Mouse (Mus musculus) CH12.LX (cell line): Measurements from ENCODE around the gene Tspan32. TPM values are rescaled to one million over a fixed set of nuclear protein-coding genes. Genes with fewer than 3 reads are reported as not detected.

Experiments used
- DNase-seq: peaks from one replicate; pipeline ENCODE4 v3.0.0-alpha.2; 2013; ENCODE audit errors: extremely low read depth
- H3K27ac ChIP-seq: 2 replicates; pipeline ENCODE4 v1.5.1; 2012; ENCODE audit warnings: low read depth, mild to moderate bottlenecking, control low read depth, moderate library complexity; ENCODE audit not compliant: insufficient read depth
- H3K27me3 ChIP-seq: replicated peaks from 2 replicates; pipeline ENCODE3; 2012; ENCODE audit warnings: inconsistent platforms
- H3K36me3 ChIP-seq, 2 experiments: replicated peaks in 1 of 2; 2 replicates each; pipeline versions ENCODE3 to v1.6.1; 2012; ENCODE audit warnings: inconsistent platforms in 1 of 2, low read length in 1 of 2, mild to moderate bottlenecking in 1 of 2, mixed read lengths in 1 of 2, moderate library complexity in 1 of 2; ENCODE audit not compliant: control insufficient read depth in 1 of 2, insufficient read depth in 1 of 2
- H3K4me1 ChIP-seq, 2 experiments: 2 replicates each; pipeline ENCODE4 v1.6.1; 2012; ENCODE audit warnings: inconsistent platforms in 1 of 2, moderate library complexity in 1 of 2; ENCODE audit not compliant: insufficient read depth in 2 of 2, control insufficient read depth in 1 of 2
- H3K4me2 ChIP-seq: 2 replicates; pipeline ENCODE4 v1.6.1; 2012; ENCODE audit warnings: low read depth, mild to moderate bottlenecking, control low read depth; ENCODE audit not compliant: poor library complexity, insufficient read depth, severe bottlenecking
- H3K4me3 ChIP-seq, 3 experiments: fragments of 150-350 bp in 1 of 3; sonication (generic) in 1 of 3; replicated peaks in 1 of 3; 2 replicates each; pipeline versions ENCODE3 to v1.5.1; 2011 to 2012; ENCODE audit warnings: low read depth in 2 of 3, low read length in 2 of 3, mild to moderate bottlenecking in 2 of 3, moderate library complexity in 2 of 3, control low read depth in 1 of 3, improper control_type of control experiment in 1 of 3, inconsistent platforms in 1 of 3, mixed read lengths in 1 of 3; ENCODE audit not compliant: poor library complexity in 1 of 3
- H3K79me2 ChIP-seq: replicated peaks from 2 replicates; pipeline ENCODE4 v1.6.1; 2012; ENCODE audit warnings: mild to moderate bottlenecking, moderate library complexity; ENCODE audit not compliant: control insufficient read depth, poor library complexity, insufficient read depth, severe bottlenecking; ENCODE audit errors: extremely low read depth
- H3K9ac ChIP-seq: 2 replicates; pipeline ENCODE4 v1.6.1; 2012; ENCODE audit warnings: low read depth, mild to moderate bottlenecking, control low read depth, moderate library complexity; ENCODE audit not compliant: insufficient read depth
- H3K9me3 ChIP-seq: replicated peaks from 2 replicates; pipeline ENCODE3; 2012; ENCODE audit warnings: low read length, inconsistent platforms, mixed read lengths
- BHLHE40 ChIP-seq: IDR thresholded peaks from 2 replicates; pipeline ENCODE4 v1.6.1; 2011; ENCODE audit warnings: mild to moderate bottlenecking, low read depth, low read length, improper control_type of control experiment
- CTCF ChIP-seq, 2 experiments: IDR thresholded peaks in 1 of 2; conservative IDR thresholded peaks in 1 of 2; 2 replicates each; pipeline ENCODE4 v1.5.1; 2011 to 2012; ENCODE audit warnings: low read depth in 2 of 2, low read length in 2 of 2, improper control_type of control experiment in 1 of 2, inconsistent platforms in 1 of 2, mild to moderate bottlenecking in 1 of 2, moderate library complexity in 1 of 2
- EP300 ChIP-seq: IDR thresholded peaks from 2 replicates; pipeline ENCODE4 v1.6.1; 2011; ENCODE audit warnings: low read length, improper control_type of control experiment
- ETS1 ChIP-seq: conservative IDR thresholded peaks from 2 replicates; pipeline ENCODE4 v1.6.1; 2012; ENCODE audit warnings: low read depth, mild to moderate bottlenecking, inconsistent platforms, low read length, improper control_type of control experiment, moderate library complexity
- HCFC1 ChIP-seq: IDR thresholded peaks from 2 replicates; pipeline ENCODE4 v1.6.1; 2012; ENCODE audit warnings: low read depth, mild to moderate bottlenecking, inconsistent platforms, low read length, improper control_type of control experiment
- JUN ChIP-seq: IDR thresholded peaks from 2 replicates; pipeline ENCODE4 v1.6.1; 2011; ENCODE audit warnings: low read depth, mild to moderate bottlenecking, low read length, improper control_type of control experiment, moderate library complexity; ENCODE audit not compliant: insufficient read depth
- JUND ChIP-seq: conservative IDR thresholded peaks from 2 replicates; pipeline ENCODE4 v1.6.1; 2011; ENCODE audit warnings: low read depth, low read length, improper control_type of control experiment
- KAT2A ChIP-seq: IDR thresholded peaks from 2 replicates; pipeline ENCODE4 v1.6.1; 2012; ENCODE audit warnings: low read length, improper control_type of control experiment, inconsistent platforms; ENCODE audit not compliant: insufficient replicate concordance
- MAX ChIP-seq: IDR thresholded peaks from 2 replicates; pipeline ENCODE4 v1.6.1; 2011; ENCODE audit warnings: low read length, improper control_type of control experiment
- MAZ ChIP-seq: IDR thresholded peaks from 2 replicates; pipeline ENCODE4 v1.6.1; 2012; ENCODE audit warnings: low read depth, mild to moderate bottlenecking, inconsistent platforms, low read length, improper control_type of control experiment, moderate library complexity
- MXI1 ChIP-seq: IDR thresholded peaks from 2 replicates; pipeline ENCODE4 v1.6.1; 2011; ENCODE audit warnings: mild to moderate bottlenecking, low read depth, low read length, improper control_type of control experiment
- MYC ChIP-seq: IDR thresholded peaks from 2 replicates; pipeline ENCODE4 v1.6.1; 2011; ENCODE audit warnings: low read depth, mild to moderate bottlenecking, improper control_type of control experiment, low read length
- PAX5 ChIP-seq: IDR thresholded peaks from 2 replicates; pipeline ENCODE4 v1.6.1; 2012; ENCODE audit warnings: low read length, inconsistent platforms, mixed read lengths
- POLR2A ChIP-seq: IDR thresholded peaks from 2 replicates; pipeline ENCODE4 v1.6.1; 2011; ENCODE audit warnings: low read depth, mild to moderate bottlenecking, improper control_type of control experiment, low read length
- RCOR1 ChIP-seq: conservative IDR thresholded peaks from 2 replicates; pipeline ENCODE4 v1.6.1; 2012; ENCODE audit warnings: low read depth, mild to moderate bottlenecking, inconsistent platforms, low read length, improper control_type of control experiment
- SIN3A ChIP-seq: IDR thresholded peaks from 2 replicates; pipeline ENCODE4 v1.6.1; 2012; ENCODE audit warnings: low read length, improper control_type of control experiment, inconsistent platforms
- SMC3 ChIP-seq: IDR thresholded peaks from 2 replicates; pipeline ENCODE4 v1.6.1; 2011; ENCODE audit warnings: low read depth, low read length, improper control_type of control experiment
- TBP ChIP-seq: conservative IDR thresholded peaks from 2 replicates; pipeline ENCODE4 v1.6.1; 2011; ENCODE audit warnings: low read depth, low read length, improper control_type of control experiment
- TCF12 ChIP-seq: IDR thresholded peaks from 2 replicates; pipeline ENCODE4 v1.6.1; 2014; ENCODE audit warnings: low read depth, mild to moderate bottlenecking, inconsistent platforms, low read length, improper control_type of control experiment
- USF1 ChIP-seq: IDR thresholded peaks from 2 replicates; pipeline ENCODE4 v1.6.1; 2014; ENCODE audit warnings: low read depth, mild to moderate bottlenecking, inconsistent platforms, low read length, improper control_type of control experiment
- USF2 ChIP-seq: conservative IDR thresholded peaks from 2 replicates; pipeline ENCODE4 v1.6.1; 2011; ENCODE audit warnings: low read depth, low read length, improper control_type of control experiment
- ZC3H11A ChIP-seq: IDR thresholded peaks from 2 replicates; pipeline ENCODE4 v1.6.1; 2012; ENCODE audit warnings: low read depth, mild to moderate bottlenecking, inconsistent platforms, low read length, improper control_type of control experiment
- ZMIZ1 ChIP-seq: IDR thresholded peaks from 2 replicates; pipeline ENCODE4 v1.6.1; 2012; ENCODE audit warnings: low read depth, mild to moderate bottlenecking, inconsistent platforms, low read length, improper control_type of control experiment
- dilution Hi-C: fragments of 300-500 bp; cut with MboI; formaldehyde crosslinking; loops from 2 replicates; pipeline ENCODE4 v1.14.3; 2020; ENCODE audit warnings: low sequenced_read_pairs; ENCODE audit not compliant: extremely low pct_unique_long_range_greater_than_20kb, extremely low pct_ligation_motif_present
- in situ Hi-C: fragments of 300-500 bp; cut with MboI; formaldehyde crosslinking; loops from 3 replicates; pipeline ENCODE4 v1.14.3; 2019; ENCODE audit warnings: low sequenced_read_pairs, low pct_ligation_motif_present, low pct_unique_long_range_greater_than_20kb, mixed read lengths
- polyA plus RNA-seq: library from polyadenylated mRNA; unstranded; fragments of >175 nt; gene quantifications from 2 replicates; pipeline ENCODE4 v1.2.1, GENCODE M21; 2012; ENCODE audit warnings: low read depth; ENCODE audit not compliant: insufficient read length
- total RNA-seq, 2 experiments: library from RNA; depleted of rRNA; stranded (reverse); fragments of 300-350 nt in 1 of 2; fragments of >200 nt in 1 of 2; gene quantifications; 2 replicates each; pipeline ENCODE4 v1.2.3; 2012 to 2014

The Tspan32 gene
- total and polyA plus RNA-seq, 3 experiments, result 28.2 to 34.5 (median 28.6) TPM

DNA sequence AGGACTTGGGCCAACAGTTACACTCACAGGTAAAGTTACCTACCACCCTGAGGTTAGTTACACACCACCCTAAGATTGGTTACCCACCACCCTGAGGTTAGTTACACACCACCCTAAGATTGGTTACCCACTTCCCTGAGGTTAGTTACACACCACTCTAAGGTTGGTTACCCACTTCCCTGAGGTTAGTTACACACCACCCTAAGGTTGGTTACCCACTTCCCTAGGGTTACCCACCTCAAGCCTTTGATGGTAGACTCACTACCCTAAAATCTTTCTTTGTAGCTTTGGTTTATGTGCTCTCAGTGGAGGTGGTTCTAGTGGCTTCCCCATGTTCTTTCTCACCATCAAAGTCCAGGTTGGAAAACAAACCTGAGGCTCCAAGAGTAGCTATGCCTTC, 9.8 kb upstream of the Tspan32 start:
- dilution Hi-C loops (no loop called here), in situ Hi-C loops (no loop called here)
- H3K4me3 ChIP-seq, result no peak overlapping the region
- H3K36me3 ChIP-seq, result peaks cover 0 to 27% of the 10 kb centered on the region in 2 experiments
- H3K27me3 ChIP-seq, result no peaks in the 10 kb centered on the region
- DNase-seq, result no peak
- no peak overlapping the region for H3K9ac ChIP-seq
- TF ChIP-seq ETS1 (no peak), MAZ (no peak), ZMIZ1 (no peak), USF2 (no peak), TBP (no peak), ZC3H11A (no peak), SIN3A (no peak)
- H3K4me1 ChIP-seq, result peaks cover 3 to 14% of the 10 kb centered on the region in 2 experiments
- no peaks in the 10 kb centered on the region for H3K79me2 ChIP-seq
- H3K4me2 ChIP-seq, result no peak overlapping the region
- no peaks in the 10 kb centered on the region for H3K9me3 ChIP-seq
- no peak overlapping the region for H3K27ac ChIP-seq

DNA sequence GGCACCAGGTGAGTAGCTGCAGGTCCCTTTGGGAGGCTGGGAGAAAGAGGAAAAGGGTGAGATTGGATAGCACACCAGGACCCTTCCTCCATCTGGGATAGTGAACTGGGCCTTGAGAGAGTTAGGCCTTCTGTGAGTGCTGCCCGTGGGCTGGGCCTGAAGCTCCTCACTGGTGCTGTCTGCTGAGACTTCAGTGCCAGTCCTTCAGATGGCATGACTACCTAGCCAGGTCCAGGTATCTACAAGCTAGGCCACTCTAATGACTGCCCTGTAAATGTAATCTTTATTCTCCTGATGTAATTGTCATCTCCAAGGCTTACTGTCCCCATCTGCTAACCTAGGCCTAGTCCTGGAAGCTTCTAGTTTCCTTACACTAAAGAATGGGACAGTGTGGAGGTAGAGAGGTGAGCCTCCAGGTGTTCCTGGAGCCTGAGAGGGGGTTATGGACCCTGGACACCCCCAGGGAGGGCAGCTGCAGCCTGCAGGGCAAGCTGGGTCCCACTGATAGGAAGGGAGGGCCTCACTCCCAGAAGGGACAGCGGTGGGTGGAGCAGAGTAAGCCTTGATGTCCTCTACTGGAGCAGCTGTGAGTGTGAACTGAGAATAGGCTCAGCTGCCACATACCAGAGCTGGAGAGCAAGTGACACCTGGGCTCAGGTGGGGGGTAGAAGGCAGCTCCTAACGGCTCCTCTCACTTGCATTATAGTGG, 9.1 kb upstream of the Tspan32 start:
- no peak overlapping the region for H3K27ac ChIP-seq
- TF ChIP-seq SMC3, result no peak
- TF ChIP-seq HCFC1, result no peak
- no peak for TF ChIP-seq MXI1
- TF ChIP-seq MYC, result no peak
- TF ChIP-seq POLR2A, result no peak
- TF ChIP-seq CTCF (conservative IDR thresholded peaks at IDR 0.05 in 1 of 2, IDR thresholded peaks at IDR 0.05 in 1 of 2; ENCODE audit: low read depth in 2 of 2, low read length in 2 of 2), result no peak
- TF ChIP-seq USF2, result no peak
- TF ChIP-seq RCOR1, result no peak
- no peak for TF ChIP-seq ZMIZ1
- no peak for TF ChIP-seq USF1
- TF ChIP-seq ETS1, result no peak
- TF ChIP-seq BHLHE40, result no peak
- no peak for TF ChIP-seq JUND
- TF ChIP-seq SIN3A, result no peak
- no peak for TF ChIP-seq KAT2A
- no peak for TF ChIP-seq JUN
- TF ChIP-seq EP300, result no peak
- no peak for TF ChIP-seq MAX
- TF ChIP-seq TCF12, result no peak
- TF ChIP-seq PAX5, result no peak
- H3K9ac ChIP-seq, result no peak overlapping the region
- H3K79me2 ChIP-seq, result no peaks in the 10 kb centered on the region
- no peaks in the 10 kb centered on the region for H3K9me3 ChIP-seq
- no peak for DNase-seq
- peaks cover 3 to 14% of the 10 kb centered on the region in 2 experiments for H3K4me1 ChIP-seq
- in situ Hi-C loops, result no loop called here
- H3K27me3 ChIP-seq, result no peaks in the 10 kb centered on the region
- no peak overlapping the region for H3K4me3 ChIP-seq
- H3K4me2 ChIP-seq, result no peak overlapping the region
- peaks cover 0 to 19% of the 10 kb centered on the region in 2 experiments for H3K36me3 ChIP-seq
- dilution Hi-C loops, result no loop called here
